ENCODE assay signal across 17 mouse cellular contexts in genomic region chr4:25664196-25664595, GRCm38 (mm10).
DNase-seq lines count a peak whose midpoint lies in the region; ATAC-seq lines count a peak whose summit lies in the region.
"Had no signal": no experiment of that assay in that cellular context is flagged by ENCODE, and none has a peak within 500 bp of the region (broad histone marks: within the 10 kb centered on the region; RNA-seq: fewer than 3 reads in every experiment).

No protein-coding gene starts in this region.

- H3K27me3 ChIP-seq in hindbrain, embryonic 13.5 days: no peaks in the 10 kb centered on the region
- H3K27me3 ChIP-seq: embryonic facial prominence, embryonic 13.5 days; forebrain, embryonic 12.5 days; heart, embryonic 12.5 days; hindbrain, embryonic 15.5 days had no signal

- H3K9ac ChIP-seq in hindbrain, embryonic 13.5 days: no peak overlapping the region
- H3K9ac ChIP-seq: embryonic facial prominence, embryonic 13.5 days; forebrain, embryonic 12.5 days; heart, embryonic 12.5 days; hindbrain, embryonic 15.5 days had no signal

- peak; percentile 40 to 53 for DNase-seq in cerebellum, postnatal 10 days
- DNase-seq in cerebellum, postnatal 25 days: no peak
- DNase-seq in layer of hippocampus, adult 18-20 months (ENCODE audit: low spot score in 2 of 2): peak; percentile 5 to 61
- no peak for DNase-seq in layer of hippocampus, postnatal 25 days (ENCODE audit: extremely low spot score in 1 of 2, low spot score in 1 of 2)
- peak; percentile 36 for DNase-seq in layer of hippocampus, adult 9-11 months
- DNase-seq: adrenal gland, adult 2 months; adrenal gland, postnatal 36 days; gastrocnemius, adult 2 months; gastrocnemius, postnatal 25 days had no signal

- ATAC-seq in hindbrain, embryonic 13.5 days (ENCODE audit: low FRiP score): no peak
- ATAC-seq: forebrain, embryonic 16.5 days; intestine, embryonic 16.5 days had no signal

- 96% methylated on average over 1 of the region's 1 CpGs for WGBS in hindbrain, embryonic 13.5 days

- no peaks in the 10 kb centered on the region for H3K36me3 ChIP-seq in hindbrain, embryonic 13.5 days
- H3K36me3 ChIP-seq: embryonic facial prominence, embryonic 13.5 days; forebrain, embryonic 12.5 days; heart, embryonic 12.5 days; hindbrain, embryonic 10.5 days; hindbrain, embryonic 15.5 days had no signal

- H3K9me3 ChIP-seq in hindbrain, embryonic 13.5 days: no peaks in the 10 kb centered on the region
- H3K9me3 ChIP-seq: embryonic facial prominence, embryonic 13.5 days; forebrain, embryonic 12.5 days; heart, embryonic 12.5 days; hindbrain, embryonic 10.5 days; hindbrain, embryonic 15.5 days had no signal

- no peak overlapping the region for H3K27ac ChIP-seq in hindbrain, embryonic 13.5 days
- H3K27ac ChIP-seq: embryonic facial prominence, embryonic 13.5 days; forebrain, embryonic 12.5 days; gastrocnemius, adult 2 months; hindbrain, embryonic 10.5 days; hindbrain, embryonic 15.5 days had no signal

- H3K4me1 ChIP-seq in hindbrain, embryonic 13.5 days (replicated peaks): no peaks in the 10 kb centered on the region
- H3K4me1 ChIP-seq: embryonic facial prominence, embryonic 13.5 days; forebrain, embryonic 12.5 days; heart, embryonic 12.5 days; hindbrain, embryonic 10.5 days; hindbrain, embryonic 15.5 days had no signal

- H3K4me3 ChIP-seq in hindbrain, embryonic 13.5 days: no peak overlapping the region
- H3K4me3 ChIP-seq: embryonic facial prominence, embryonic 13.5 days; forebrain, embryonic 12.5 days; gastrocnemius, adult 2 months; heart, embryonic 12.5 days; hindbrain, embryonic 10.5 days; hindbrain, embryonic 15.5 days had no signal

- no peak overlapping the region for H3K4me2 ChIP-seq in hindbrain, embryonic 13.5 days
- H3K4me2 ChIP-seq: embryonic facial prominence, embryonic 13.5 days; forebrain, embryonic 12.5 days; heart, embryonic 12.5 days; hindbrain, embryonic 15.5 days had no signal

Comparison
In these comparisons a context has a peak if more than half of its experiments do, and no peak if none do; other contexts are left out.
1. DNase-seq: peak in cerebellum, postnatal 10 days (2 of 2), layer of hippocampus, adult 18-20 months (2 of 2) and layer of hippocampus, adult 9-11 months (single experiment); none in cerebellum, postnatal 25 days (0 of 2) and layer of hippocampus, postnatal 25 days (0 of 2).